Mouse (Mus musculus) E14TG2a.4 (cell line): ENCODE measurements around the gene Cdh13.

ENCODE experiments used
- CTCF ChIP-seq: conservative IDR thresholded peaks from 2 replicates; pipeline ENCODE4 v1.5.1; 2014; ENCODE audit warnings: low read length
- NANOG ChIP-seq: IDR thresholded peaks from 2 replicates; pipeline ENCODE4 v1.6.1; 2014; ENCODE audit warnings: borderline replicate concordance, low read length, mixed read lengths

- no peak for TF ChIP-seq CTCF
- no peak for TF ChIP-seq NANOG
Observed at GRCm38 (mm10) chr8:119112861-119113260, 829.3 kb downstream of the Cdh13 start.
